Mouse (Mus musculus): Measurements from ENCODE around the gene Dop1a.
"Not testable (repeated sequence)": the region's sequence is repeated elsewhere in the genome, so short reads cannot be mapped to it uniquely, and the experiment has no call there.

DNA sequence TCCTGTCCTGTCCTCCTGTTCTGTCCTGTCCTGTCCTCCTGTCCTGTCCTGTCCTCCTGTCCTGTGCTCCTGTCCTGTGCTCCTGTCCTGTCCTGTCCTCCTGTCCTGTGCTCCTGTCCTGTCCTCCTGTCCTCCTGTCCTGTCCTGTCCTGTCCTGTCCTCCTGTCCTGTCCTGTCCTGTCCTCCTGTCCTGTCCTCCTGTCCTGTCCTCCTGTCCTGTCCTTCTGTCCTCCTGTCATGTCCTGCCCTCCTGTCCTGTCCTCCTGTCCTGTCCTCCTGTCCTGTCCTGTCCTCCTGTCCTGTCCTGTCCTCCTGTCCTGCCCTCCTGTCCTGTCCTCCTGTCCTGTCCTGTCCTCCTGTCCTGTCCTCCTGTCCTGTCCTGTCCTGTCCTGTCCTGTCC, 130.0 kb downstream of the Dop1a start:
- TF ChIP-seq POLR2A (IDR thresholded peaks at IDR 0.05; ENCODE audit: borderline replicate concordance, low read depth, low read length); CTCF (IDR thresholded peaks at IDR 0.05; ENCODE audit: low read depth, low read length): not testable (repeated sequence)
